Mouse (Mus musculus) brain, embryonic 14.5 days (tissue): ENCODE measurements around the gene Abcc12.

Experiments
- CTCF ChIP-seq: fragments of 200-500 bp; IDR thresholded peaks from 2 replicates; pipeline ENCODE4 v1.5.1; 2012; ENCODE audit warnings: inconsistent platforms, mild to moderate bottlenecking, moderate library complexity, borderline replicate concordance; ENCODE audit not compliant: insufficient read depth, insufficient read length; ENCODE audit errors: extremely low read depth
- POLR2A ChIP-seq: fragments of 200-500 bp; IDR thresholded peaks from 2 replicates; pipeline ENCODE4 v1.6.1; 2012; ENCODE audit warnings: mild to moderate bottlenecking, inconsistent platforms, borderline replicate concordance; ENCODE audit not compliant: poor library complexity, insufficient read depth, insufficient read length, severe bottlenecking; ENCODE audit errors: extremely low read depth

DNA sequence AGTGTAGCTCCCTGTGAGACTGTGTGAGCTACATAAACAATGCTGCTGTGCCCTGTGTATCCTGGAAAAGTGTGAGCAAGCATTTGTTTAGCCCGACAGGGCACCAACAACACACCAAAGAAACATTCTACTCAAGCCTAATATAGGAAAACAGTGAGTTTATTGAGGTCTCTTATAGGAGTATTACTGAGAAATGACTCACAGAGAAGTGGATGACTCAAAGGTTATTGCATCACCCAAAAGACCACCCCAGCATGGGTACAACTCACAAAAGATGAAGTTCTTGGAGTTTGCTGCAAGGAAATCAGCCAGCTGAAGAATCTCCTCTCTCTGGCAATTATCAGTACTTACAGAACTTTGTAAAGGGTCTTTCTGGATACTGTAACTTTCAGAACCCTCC lies 98.4 kb downstream of the Abcc12 start:
- TF ChIP-seq POLR2A (no peak), CTCF (no peak)
